Mouse (Mus musculus): ENCODE measurements around the gene Txn1. TPM values are rescaled to one million over a fixed set of nuclear protein-coding genes. Genes with fewer than 3 reads are reported as not detected.
A peak's percentile ranks its signal among the peaks of the same experiment; 100 is the strongest.

Txn1 gene
- polyA plus RNA-seq, 1 experiment from 2014 or later = 393 TPM

DNA sequence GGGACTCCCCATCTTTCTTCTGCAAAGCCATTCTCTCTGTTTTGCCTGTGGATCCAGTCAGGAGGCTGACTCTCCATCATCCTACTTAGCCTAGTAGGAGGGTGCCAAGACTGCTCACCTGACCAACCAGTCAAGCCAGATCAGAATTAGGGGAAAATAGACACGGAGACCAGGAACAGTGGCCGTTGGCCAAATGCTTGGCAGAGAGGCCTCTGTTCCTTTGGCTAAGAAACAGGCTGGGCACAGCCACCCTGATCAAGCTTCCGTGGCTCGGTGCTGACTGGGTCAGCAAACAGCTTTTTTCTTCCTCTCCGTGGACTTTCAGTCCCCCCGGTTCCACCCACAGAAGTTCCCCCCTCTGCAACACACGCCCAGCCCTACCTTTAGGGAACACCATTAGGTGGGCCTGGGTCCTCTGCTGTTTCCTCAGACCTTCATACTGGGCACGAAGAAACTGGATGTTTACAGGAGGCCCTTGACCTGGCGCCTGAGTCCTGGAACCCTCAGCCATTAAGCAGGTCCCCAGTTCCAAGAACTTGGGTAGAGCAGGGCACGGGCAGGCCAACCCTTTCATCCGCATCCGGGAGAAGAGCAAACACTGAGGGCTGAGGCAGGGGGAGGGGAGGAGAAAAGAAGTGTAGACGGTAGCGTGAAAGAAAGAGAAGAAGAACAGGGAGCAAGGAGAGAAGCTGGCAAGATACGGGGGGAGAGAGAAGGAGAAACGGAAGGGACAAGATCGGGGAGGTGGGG lies 40.8 kb downstream of the Txn1 start:
- Histone ChIP-seq H3K4me3 (replicated peaks) (peak overlapping the region; percentile 10; the same call in 1 of the 2 replicates), H3K27me3 (no peaks in the 10 kb centered on the region), H3K9me3 (replicated peaks) (no peaks in the 10 kb centered on the region), H3K4me2 (replicated peaks) (peak overlapping the region; percentile 31), H3K36me3 (no peaks in the 10 kb centered on the region), H3K9ac (no peak overlapping the region), H3K4me1 (peaks cover 33% of the 10 kb centered on the region), H3K27ac (replicated peaks) (no peak overlapping the region)
- ATAC-seq (ENCODE audit: insufficient number of reproducible peaks, low FRiP score, low TSS enrichment, low read depth) = no peak
- 41% methylated on average over 17 of the region's 17 CpGs for WGBS

DNA sequence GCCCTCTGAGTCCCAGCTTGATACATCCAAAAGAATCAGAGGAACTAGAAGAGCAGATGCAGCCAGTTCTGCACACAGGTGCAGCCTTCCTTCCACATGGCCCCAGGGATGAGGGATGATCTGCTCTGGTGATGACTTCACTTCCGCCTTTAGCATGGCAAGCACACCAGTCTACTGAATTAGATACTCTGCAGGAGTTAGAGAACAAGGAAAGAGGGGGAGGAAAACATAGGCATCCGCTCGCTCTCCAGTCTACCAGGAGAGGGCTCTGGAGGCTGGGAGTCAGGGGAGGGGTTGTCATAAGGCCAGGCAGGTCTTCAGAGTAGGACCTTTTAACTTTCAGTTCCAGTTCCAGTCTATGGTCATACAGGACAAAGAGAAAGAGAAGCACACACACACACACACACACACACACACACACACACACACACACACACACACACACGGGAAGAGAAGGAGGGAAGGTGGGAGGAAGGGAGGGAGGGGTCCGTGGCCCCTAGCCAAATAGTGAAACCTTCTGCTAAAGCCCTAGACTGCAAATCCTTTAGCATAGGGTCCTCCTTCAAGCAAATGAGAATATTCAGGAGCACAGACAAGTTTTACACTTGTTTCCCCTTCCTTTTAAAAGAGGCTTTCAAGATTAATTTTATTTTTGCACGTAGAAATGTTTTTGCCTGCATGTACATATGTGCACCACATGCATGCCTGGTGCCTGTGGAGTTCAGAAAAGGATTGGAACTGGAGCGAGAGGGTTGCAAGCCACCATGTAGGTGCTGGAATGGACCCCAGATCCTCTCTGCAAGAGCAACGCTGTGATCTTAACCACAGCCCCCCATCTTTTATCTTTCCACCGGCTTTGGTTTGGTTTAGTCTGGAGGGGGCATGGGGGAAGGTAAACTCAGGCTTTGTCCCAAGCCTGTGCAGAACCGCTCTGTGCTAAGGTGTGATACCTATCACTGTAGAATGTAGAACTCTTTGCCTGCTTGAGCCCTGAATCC lies 41.7 kb downstream of the Txn1 start:
- Histone ChIP-seq H3K27ac (replicated peaks) (no peak overlapping the region), H3K27me3 (no peaks in the 10 kb centered on the region), H3K36me3 (no peaks in the 10 kb centered on the region), H3K9ac (no peak overlapping the region), H3K4me3 (replicated peaks) (no peak overlapping the region), H3K9me3 (replicated peaks) (no peaks in the 10 kb centered on the region), H3K4me2 (replicated peaks) (no peak overlapping the region), H3K4me1 (peaks cover 25% of the 10 kb centered on the region)
- no peak for ATAC-seq (ENCODE audit: insufficient number of reproducible peaks, low FRiP score, low TSS enrichment, low read depth)
- WGBS = 49% methylated on average over 10 of the region's 10 CpGs

DNA sequence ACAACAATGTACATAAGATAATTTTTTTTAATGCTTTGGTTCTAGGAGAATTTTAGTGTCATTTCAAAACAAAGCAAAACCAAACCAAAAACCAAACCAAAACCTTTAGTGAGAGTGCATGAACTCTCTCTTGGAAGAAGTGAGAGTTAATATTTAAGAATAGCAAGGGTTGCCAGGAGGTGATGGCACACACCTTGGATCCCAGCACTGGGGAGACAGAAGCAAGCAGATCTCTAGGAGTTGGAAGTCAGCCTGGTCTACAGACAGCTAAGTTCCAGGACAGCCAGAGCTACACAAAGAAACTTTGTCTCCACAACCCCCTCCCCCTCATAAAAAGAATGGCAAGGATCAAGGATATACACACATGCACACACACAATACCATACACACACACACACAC lies 43.2 kb downstream of the Txn1 start:
- Histone ChIP-seq H3K4me1 (peaks cover 25% of the 10 kb centered on the region), H3K27me3 (no peaks in the 10 kb centered on the region), H3K9ac (no peak overlapping the region), H3K36me3 (no peaks in the 10 kb centered on the region), H3K4me2 (replicated peaks) (no peak overlapping the region), H3K4me3 (replicated peaks) (no peak overlapping the region), H3K9me3 (replicated peaks) (no peaks in the 10 kb centered on the region), H3K27ac (replicated peaks) (no peak overlapping the region)
- ATAC-seq (ENCODE audit: insufficient number of reproducible peaks, low FRiP score, low TSS enrichment, low read depth) = no peak

DNA sequence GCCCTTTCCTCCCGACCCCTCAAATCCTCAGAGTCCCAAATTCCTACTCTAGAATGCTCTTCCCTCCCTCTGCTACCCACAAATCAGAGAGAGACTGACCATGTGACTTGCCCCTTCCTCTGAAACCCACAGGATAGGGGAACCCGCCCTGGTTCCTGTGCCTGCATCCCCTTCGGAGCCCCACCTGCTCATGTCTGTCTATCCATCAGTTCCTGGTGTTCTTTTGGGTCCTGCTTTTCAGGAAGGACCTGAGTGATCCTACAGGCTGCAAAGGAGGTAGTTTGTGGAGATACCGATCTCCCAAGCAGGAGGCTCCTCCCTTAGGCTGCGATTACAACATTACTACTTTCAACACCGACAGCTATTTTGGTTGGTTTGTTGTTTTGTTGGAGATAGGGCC lies 47.4 kb downstream of the Txn1 start:
- Histone ChIP-seq H3K27me3 (no peaks in the 10 kb centered on the region), H3K9me3 (replicated peaks) (no peaks in the 10 kb centered on the region), H3K27ac (replicated peaks) (no peak overlapping the region), H3K4me3 (replicated peaks) (no peak overlapping the region), H3K9ac (no peak overlapping the region), H3K4me1 (no peaks in the 10 kb centered on the region), H3K36me3 (no peaks in the 10 kb centered on the region), H3K4me2 (replicated peaks) (no peak overlapping the region)
- no peak for ATAC-seq (ENCODE audit: insufficient number of reproducible peaks, low FRiP score, low TSS enrichment, low read depth)
- WGBS = 61% methylated on average over 6 of the region's 6 CpGs

DNA sequence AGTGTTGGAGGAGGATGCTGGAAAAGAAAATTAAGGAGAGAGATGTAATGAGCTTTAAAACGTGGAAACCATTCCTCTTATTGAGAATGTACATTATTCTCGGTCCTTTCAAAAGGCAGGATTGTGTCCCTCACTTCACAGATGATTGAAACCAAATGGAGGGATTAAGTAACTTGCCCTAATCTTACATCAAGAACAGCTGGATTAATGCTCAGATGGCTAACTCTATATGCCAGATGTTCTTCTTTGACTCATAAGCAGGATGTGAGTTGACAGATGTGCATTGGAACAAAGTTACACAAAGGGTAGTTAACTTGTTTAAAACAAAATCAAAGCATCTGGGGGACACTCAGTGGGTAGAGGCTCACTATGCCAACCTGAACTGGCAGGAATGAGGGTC lies 49.5 kb downstream of the Txn1 start:
- H3K27me3 ChIP-seq = no peaks in the 10 kb centered on the region
- no peak overlapping the region for H3K9ac ChIP-seq
- no peaks in the 10 kb centered on the region for H3K36me3 ChIP-seq
- H3K27ac ChIP-seq (replicated peaks) = no peak overlapping the region
- no peaks in the 10 kb centered on the region for H3K9me3 ChIP-seq (replicated peaks)
- ATAC-seq (ENCODE audit: insufficient number of reproducible peaks, low FRiP score, low TSS enrichment, low read depth) = no peak
- no peak overlapping the region for H3K4me2 ChIP-seq (replicated peaks)
- 24% methylated on average over 2 of the region's 2 CpGs for WGBS
- no peak overlapping the region for H3K4me3 ChIP-seq (replicated peaks)
- H3K4me1 ChIP-seq = no peaks in the 10 kb centered on the region

DNA sequence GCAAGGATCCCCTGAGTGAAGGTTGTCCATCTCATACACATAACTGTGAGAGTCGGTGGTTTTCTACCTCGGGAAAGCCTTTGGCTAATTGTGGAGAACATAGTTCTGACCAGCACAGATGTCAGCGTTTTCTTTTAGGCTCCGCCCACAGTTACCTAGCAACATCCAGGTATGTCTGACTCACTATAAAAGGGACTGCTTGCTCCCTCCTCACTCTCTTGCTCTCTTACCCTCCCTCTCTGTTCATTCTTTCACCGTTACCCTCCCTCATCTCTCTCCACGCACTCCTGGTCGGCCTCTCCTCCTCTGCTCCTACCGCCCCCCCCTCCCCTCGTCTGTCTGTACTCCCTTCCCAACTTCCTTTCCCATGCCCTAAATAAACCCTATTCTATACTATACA lies 51.6 kb downstream of the Txn1 start:
- Histone ChIP-seq H3K4me1 (no peaks in the 10 kb centered on the region), H3K4me3 (replicated peaks) (no peak overlapping the region), H3K9ac (no peak overlapping the region), H3K9me3 (replicated peaks) (no peaks in the 10 kb centered on the region), H3K4me2 (replicated peaks) (no peak overlapping the region), H3K36me3 (no peaks in the 10 kb centered on the region), H3K27me3 (no peaks in the 10 kb centered on the region), H3K27ac (replicated peaks) (no peak overlapping the region)
- ATAC-seq (ENCODE audit: insufficient number of reproducible peaks, low FRiP score, low TSS enrichment, low read depth) = no peak
- 30% methylated on average over 9 of the region's 9 CpGs for WGBS

DNA sequence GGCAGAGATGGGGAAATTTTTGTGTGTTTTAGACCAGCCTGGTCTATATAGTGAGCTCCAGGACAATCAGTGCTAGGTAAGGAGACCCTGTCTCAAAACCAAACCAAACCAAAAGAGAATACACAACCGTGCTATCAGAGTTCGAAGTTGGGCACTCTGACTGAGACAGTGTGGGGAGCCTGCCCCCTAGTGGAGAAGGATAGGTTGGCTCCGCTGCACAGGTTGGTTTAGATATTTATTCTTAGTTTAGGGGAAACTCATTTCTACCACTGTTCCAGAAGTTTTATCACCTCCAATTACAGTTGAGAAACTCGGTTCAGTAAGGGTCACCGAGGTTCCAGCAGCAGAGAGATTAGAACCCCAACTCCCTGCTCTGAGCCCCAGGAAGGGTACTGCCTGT lies 52.0 kb downstream of the Txn1 start:
- Histone ChIP-seq H3K36me3 (no peaks in the 10 kb centered on the region), H3K4me3 (replicated peaks) (no peak overlapping the region), H3K27me3 (no peaks in the 10 kb centered on the region), H3K4me2 (replicated peaks) (no peak overlapping the region), H3K9ac (no peak overlapping the region), H3K9me3 (replicated peaks) (no peaks in the 10 kb centered on the region), H3K27ac (replicated peaks) (no peak overlapping the region), H3K4me1 (no peaks in the 10 kb centered on the region)
- 10% methylated on average over 5 of the region's 5 CpGs for WGBS
- no peak for ATAC-seq (ENCODE audit: insufficient number of reproducible peaks, low FRiP score, low TSS enrichment, low read depth)

DNA sequence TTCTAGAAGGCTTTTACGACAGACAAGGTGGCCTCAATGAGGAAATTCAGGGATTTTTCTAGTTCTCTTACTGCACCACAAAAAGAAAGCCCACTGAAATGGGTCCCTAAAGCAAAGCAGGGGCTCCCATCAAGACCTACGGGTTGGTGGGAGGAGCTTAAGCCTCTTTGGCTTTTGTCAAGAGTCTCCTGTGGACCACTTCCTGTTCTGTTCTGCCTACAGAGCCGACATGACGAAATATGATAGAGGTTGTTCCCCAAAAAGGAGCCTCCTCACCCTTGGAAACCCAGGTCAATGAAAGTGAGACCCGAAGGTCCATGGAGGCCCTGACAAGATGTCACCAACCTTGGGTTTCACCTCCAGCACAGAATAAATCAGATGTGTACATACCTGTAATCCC lies 53.6 kb downstream of the Txn1 start:
- no peak overlapping the region for H3K4me3 ChIP-seq (replicated peaks)
- no peaks in the 10 kb centered on the region for H3K4me1 ChIP-seq
- no peak overlapping the region for H3K9ac ChIP-seq
- 78% methylated on average over 5 of the region's 5 CpGs for WGBS
- H3K36me3 ChIP-seq = 0 out of 2 replicates have a peak, but pooled peaks cover 3% of the 10 kb centered on the region
- no peaks in the 10 kb centered on the region for H3K9me3 ChIP-seq (replicated peaks)
- ATAC-seq (ENCODE audit: insufficient number of reproducible peaks, low FRiP score, low TSS enrichment, low read depth) = no peak
- H3K4me2 ChIP-seq (replicated peaks) = no peak overlapping the region
- H3K27me3 ChIP-seq = no peaks in the 10 kb centered on the region
- H3K27ac ChIP-seq (replicated peaks) = no peak overlapping the region

DNA sequence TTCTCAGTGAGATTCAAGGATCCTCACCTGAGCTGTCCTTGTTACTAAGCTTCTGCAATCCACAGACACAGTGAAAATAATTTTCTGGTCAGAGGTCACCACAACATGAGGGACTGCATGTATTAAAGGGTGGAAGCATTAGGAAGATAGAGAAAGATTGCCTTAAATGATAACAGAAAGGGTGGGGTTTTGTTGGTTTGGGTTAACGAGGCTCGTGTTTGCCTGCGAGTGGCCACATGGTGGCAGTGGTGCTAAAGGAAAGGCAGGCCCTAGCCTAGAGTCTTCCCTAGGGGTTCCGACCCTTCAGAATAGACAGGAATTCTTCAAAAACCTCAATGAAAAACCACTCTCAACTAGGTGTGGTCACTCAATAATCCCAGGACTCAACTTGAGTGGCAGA lies 55.0 kb downstream of the Txn1 start:
- 0 out of 2 replicates have a peak, but pooled peaks cover 3% of the 10 kb centered on the region for H3K36me3 ChIP-seq
- ATAC-seq (ENCODE audit: insufficient number of reproducible peaks, low FRiP score, low TSS enrichment, low read depth) = no peak
- no peak overlapping the region for H3K27ac ChIP-seq (replicated peaks)
- no peak overlapping the region for H3K4me2 ChIP-seq (replicated peaks)
- no peak overlapping the region for H3K9ac ChIP-seq
- 11% methylated on average over 4 of the region's 4 CpGs for WGBS
- H3K9me3 ChIP-seq (replicated peaks) = no peaks in the 10 kb centered on the region
- H3K27me3 ChIP-seq = no peaks in the 10 kb centered on the region
- 0 out of 2 replicates have a peak, but pooled peaks cover under 1% of the 10 kb centered on the region for H3K4me1 ChIP-seq
- no peak overlapping the region for H3K4me3 ChIP-seq (replicated peaks)

DNA sequence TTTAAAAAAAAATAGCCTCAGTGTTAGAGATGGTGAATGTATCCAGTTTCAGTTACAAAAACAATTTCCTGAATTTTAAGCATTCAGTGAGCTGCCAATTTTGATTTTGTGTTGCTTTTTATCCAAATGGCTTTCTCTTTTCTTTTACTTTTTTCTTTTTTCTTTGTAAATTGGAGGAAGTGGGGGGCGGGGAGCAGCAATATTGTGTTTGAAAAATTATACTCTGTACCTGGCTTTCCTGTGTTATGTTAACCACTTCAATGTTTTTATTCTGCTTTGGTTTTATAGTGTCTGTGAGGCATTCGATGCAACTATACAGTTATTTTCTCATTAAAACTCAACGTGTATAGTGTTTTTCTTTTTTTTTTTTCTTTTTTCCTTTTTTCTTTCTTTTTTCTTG lies 59.6 kb downstream of the Txn1 start:
- no peak for ATAC-seq (ENCODE audit: insufficient number of reproducible peaks, low FRiP score, low TSS enrichment, low read depth)
- Histone ChIP-seq H3K4me2 (replicated peaks) (no peak overlapping the region), H3K9ac (no peak overlapping the region), H3K4me3 (replicated peaks) (no peak overlapping the region), H3K4me1 (0 out of 2 replicates have a peak, but pooled peaks cover 20% of the 10 kb centered on the region), H3K36me3 (0 out of 2 replicates have a peak, but pooled peaks cover 3% of the 10 kb centered on the region), H3K9me3 (replicated peaks) (no peaks in the 10 kb centered on the region), H3K27ac (replicated peaks) (no peak overlapping the region), H3K27me3 (no peaks in the 10 kb centered on the region)
- 52% methylated on average over 3 of the region's 3 CpGs for WGBS

DNA sequence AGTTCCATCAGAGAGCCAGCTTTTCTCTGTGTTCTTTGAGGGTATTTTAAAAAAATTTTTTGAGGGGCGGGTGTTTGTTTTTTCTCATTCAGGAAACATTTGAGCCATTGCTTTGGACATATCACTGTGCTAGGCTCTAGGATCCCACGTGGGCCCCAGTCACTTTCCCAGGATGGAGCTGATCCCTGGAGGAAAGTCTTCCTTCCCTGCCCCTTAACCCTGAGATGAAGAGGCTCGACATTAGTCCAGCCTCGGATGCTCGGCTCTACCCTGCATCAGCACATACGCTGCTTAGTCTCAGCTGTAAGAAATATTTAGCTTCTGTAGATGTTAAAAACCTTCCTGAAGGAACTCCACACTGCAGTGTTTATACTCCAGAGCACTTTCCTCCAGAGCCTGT lies 60.3 kb downstream of the Txn1 start:
- Histone ChIP-seq H3K4me1 (0 out of 2 replicates have a peak, but pooled peaks cover 22% of the 10 kb centered on the region), H3K4me3 (replicated peaks) (no peak overlapping the region), H3K9ac (no peak overlapping the region), H3K27ac (replicated peaks) (no peak overlapping the region), H3K36me3 (0 out of 2 replicates have a peak, but pooled peaks cover 3% of the 10 kb centered on the region), H3K4me2 (replicated peaks) (no peak overlapping the region), H3K9me3 (replicated peaks) (no peaks in the 10 kb centered on the region), H3K27me3 (no peaks in the 10 kb centered on the region)
- WGBS = 60% methylated on average over 6 of the region's 6 CpGs
- ATAC-seq (ENCODE audit: insufficient number of reproducible peaks, low FRiP score, low TSS enrichment, low read depth) = no peak
